Mouse (Mus musculus): Measurements from ENCODE around the gene Snap47. TPM values are rescaled to one million over a fixed set of nuclear protein-coding genes. Genes with fewer than 3 reads are reported as not detected.

Gene Snap47
- polyA plus RNA-seq (2012; rRNA removed): 467 and 482 TPM in 2 replicates

DNA sequence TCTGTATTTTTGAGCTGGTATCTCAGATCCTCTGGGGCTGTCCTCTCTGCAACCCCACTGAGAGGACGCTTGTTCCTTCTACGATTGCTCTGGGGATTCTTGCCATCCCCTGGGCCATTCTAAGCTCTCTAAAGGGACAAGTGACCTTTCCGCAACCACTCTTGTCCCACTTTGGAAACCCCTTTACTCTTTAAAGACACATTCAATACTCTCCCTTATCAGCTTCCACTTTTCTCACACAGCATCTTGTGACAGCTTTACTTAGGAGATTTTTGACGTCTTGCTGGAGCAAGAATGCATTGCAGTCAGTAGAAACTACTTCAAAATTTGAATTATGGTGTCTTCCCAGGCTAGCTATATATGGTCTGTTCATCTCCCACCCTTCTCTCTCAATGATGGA is at the start of gene Snap47:
Gene Snap47 (minus strand): TSS at position 101 of the 400 bp plus-strand sequence.
- H3K4me3 ChIP-seq (ENCODE audit: insufficient read depth, low read length): peak within 1 kb of the TSS; percentile 98
- H3K27ac ChIP-seq (ENCODE audit: insufficient read depth, low read length): peak within 1 kb of the TSS; percentile 20
- H3K4me1 ChIP-seq (ENCODE audit: control insufficient read depth, insufficient read depth, low read length): peaks cover 9% of the 10 kb centered on the region
- TF ChIP-seq CTCF (IDR thresholded peaks at IDR 0.05; ENCODE audit: extremely low read depth, insufficient read depth, low read length) (no peak), POLR2A (IDR thresholded peaks at IDR 0.05; ENCODE audit: extremely low read depth, insufficient read depth, low read length) (no peak)

DNA sequence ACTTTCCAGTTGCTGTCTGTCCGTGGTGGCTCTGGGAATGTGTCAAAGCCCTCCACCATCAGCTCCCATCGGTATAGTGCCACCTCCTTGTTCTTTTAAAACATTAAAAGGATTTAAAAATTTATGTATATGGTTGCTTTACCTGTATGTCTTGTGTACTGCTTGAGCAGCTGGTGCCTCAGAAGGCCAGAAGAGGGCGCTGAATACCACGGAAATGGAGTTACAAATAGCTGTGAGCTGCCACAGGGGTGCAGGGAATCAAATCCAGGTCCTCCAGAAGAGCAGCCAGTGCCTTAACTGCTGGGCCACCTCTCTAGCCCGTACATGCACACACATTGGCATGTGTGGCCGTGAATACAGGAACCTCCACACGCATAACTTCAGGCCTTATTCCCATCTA is 46.8 kb upstream of the Snap47 start:
- Histone ChIP-seq H3K4me3 (ENCODE audit: insufficient read depth, low read length) (no peak overlapping the region), H3K4me1 (ENCODE audit: control insufficient read depth, insufficient read depth, low read length) (peaks cover 6% of the 10 kb centered on the region), H3K27ac (ENCODE audit: insufficient read depth, low read length) (peak overlapping the region; percentile 9; the same call in 1 of the 2 replicates)
- no peak for TF ChIP-seq POLR2A (IDR thresholded peaks at IDR 0.05; ENCODE audit: extremely low read depth, insufficient read depth, low read length)
- no peak for TF ChIP-seq CTCF (IDR thresholded peaks at IDR 0.05; ENCODE audit: extremely low read depth, insufficient read depth, low read length)

DNA sequence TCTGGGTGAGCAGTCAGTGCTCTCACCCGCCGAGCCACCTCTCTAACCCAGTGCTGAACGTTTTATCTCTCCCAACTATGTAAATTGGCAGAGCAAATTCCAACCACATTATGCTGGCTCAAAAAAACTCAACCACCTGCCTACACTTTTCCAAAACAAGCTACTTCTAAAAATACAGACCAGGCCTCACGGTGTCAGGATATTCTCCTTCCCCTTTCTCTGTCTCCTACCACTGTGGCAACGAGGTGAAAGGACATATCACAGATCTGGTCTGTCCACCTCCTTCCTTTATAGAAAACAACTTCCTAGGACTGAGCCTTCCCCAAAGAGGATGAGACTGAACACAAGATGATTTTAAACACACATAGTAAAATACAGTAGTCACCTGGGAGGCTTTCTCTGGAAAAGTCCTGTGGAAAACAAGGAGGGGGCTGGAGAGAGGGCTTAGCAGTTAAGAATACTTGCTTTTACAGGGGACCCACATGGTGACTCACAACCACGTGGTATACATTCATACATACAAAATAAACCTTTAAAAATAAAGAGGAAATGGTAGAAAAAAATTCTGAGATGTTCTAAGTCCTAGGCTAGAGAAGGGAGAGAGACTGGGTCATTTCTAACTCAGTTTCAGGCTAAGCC is 45.8 kb upstream of the Snap47 start:
- peaks cover 6% of the 10 kb centered on the region for H3K4me1 ChIP-seq (ENCODE audit: control insufficient read depth, insufficient read depth, low read length)
- H3K4me3 ChIP-seq (ENCODE audit: insufficient read depth, low read length): no peak overlapping the region
- H3K27ac ChIP-seq (ENCODE audit: insufficient read depth, low read length): peak overlapping the region; percentile 44; the same call in 1 of the 2 replicates
- TF ChIP-seq POLR2A (IDR thresholded peaks at IDR 0.05; ENCODE audit: extremely low read depth, insufficient read depth, low read length): no peak
- no peak for TF ChIP-seq CTCF (IDR thresholded peaks at IDR 0.05; ENCODE audit: extremely low read depth, insufficient read depth, low read length)

DNA sequence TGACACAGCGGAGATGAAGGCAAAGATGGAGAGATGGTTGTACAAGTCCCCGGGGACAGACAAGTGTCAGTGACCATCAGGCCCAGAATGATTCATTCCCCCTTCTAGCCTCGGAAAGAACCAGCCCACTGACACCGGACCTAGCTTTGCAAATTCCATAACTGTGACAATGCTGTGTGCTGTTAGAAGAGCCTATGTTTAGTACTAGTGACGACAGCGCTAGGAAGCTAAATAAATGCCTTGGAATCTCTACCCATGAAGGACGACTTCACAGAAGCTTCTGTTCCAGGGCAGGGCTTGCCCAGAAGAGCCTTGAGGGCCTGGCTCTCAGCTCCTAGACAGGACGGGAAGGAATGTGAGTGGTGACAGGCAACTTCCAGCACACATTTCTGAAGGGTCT is 35.2 kb upstream of the Snap47 start:
- 0 out of 2 replicates have a peak overlapping the region, but pooled peaks have one; percentile 22 for H3K27ac ChIP-seq (ENCODE audit: insufficient read depth, low read length)
- no peak for TF ChIP-seq CTCF (IDR thresholded peaks at IDR 0.05; ENCODE audit: extremely low read depth, insufficient read depth, low read length)
- no peak for TF ChIP-seq POLR2A (IDR thresholded peaks at IDR 0.05; ENCODE audit: extremely low read depth, insufficient read depth, low read length)
- H3K4me3 ChIP-seq (ENCODE audit: insufficient read depth, low read length): no peak overlapping the region
- peaks cover 3% of the 10 kb centered on the region; the same call in 1 of the 2 replicates for H3K4me1 ChIP-seq (ENCODE audit: control insufficient read depth, insufficient read depth, low read length)

DNA sequence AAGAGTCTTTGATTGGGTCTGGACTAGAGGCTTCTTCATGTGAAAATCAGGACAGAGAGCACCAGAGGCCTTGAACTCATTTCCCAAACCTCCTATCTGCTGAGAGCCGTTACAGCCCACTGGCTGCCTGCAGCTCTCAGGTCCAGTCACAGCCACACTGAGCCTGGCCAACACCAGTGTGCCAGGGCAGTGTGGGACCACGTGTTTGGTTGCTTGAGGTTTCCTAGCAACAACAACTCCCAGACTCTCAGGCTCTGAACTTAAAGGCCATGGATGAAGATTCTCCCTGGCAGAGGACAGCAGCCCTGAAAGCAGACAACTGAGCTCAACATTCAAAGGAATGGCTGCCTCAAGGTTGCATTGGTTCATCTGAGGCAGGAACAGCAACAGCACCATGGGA is 34.7 kb upstream of the Snap47 start:
- TF ChIP-seq POLR2A (IDR thresholded peaks at IDR 0.05; ENCODE audit: extremely low read depth, insufficient read depth, low read length): no peak
- TF ChIP-seq CTCF (IDR thresholded peaks at IDR 0.05; ENCODE audit: extremely low read depth, insufficient read depth, low read length): no peak
- Histone ChIP-seq H3K27ac (ENCODE audit: insufficient read depth, low read length) (no peak overlapping the region), H3K4me3 (ENCODE audit: insufficient read depth, low read length) (no peak overlapping the region), H3K4me1 (ENCODE audit: control insufficient read depth, insufficient read depth, low read length) (peaks cover 3% of the 10 kb centered on the region; the same call in 1 of the 2 replicates)

DNA sequence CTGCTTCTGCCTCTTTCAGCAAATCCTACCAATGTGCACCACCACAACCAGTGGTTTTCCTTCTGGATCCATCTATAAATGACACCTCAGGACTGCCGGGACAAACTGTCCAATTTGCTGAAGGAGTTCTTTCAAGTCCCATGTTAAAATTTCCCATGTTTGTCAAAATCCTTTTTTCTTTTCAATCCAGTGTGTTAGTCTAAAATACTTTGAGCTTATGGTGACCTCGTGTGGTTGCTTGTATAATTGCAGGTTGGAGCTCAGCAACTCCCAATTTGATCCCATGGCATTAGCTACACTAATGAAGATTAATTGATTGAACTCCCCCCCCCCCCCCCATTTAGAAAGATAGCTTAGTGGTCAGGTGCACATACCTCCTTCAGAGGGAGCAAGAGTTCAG is 32.2 kb upstream of the Snap47 start:
- Histone ChIP-seq H3K27ac (ENCODE audit: insufficient read depth, low read length) (no peak overlapping the region), H3K4me3 (ENCODE audit: insufficient read depth, low read length) (no peak overlapping the region), H3K4me1 (ENCODE audit: control insufficient read depth, insufficient read depth, low read length) (peaks cover 3% of the 10 kb centered on the region; the same call in 1 of the 2 replicates)
- no peak for TF ChIP-seq POLR2A (IDR thresholded peaks at IDR 0.05; ENCODE audit: extremely low read depth, insufficient read depth, low read length)
- TF ChIP-seq CTCF (IDR thresholded peaks at IDR 0.05; ENCODE audit: extremely low read depth, insufficient read depth, low read length): peak; percentile 39; the same call in 1 of the 2 replicates

DNA sequence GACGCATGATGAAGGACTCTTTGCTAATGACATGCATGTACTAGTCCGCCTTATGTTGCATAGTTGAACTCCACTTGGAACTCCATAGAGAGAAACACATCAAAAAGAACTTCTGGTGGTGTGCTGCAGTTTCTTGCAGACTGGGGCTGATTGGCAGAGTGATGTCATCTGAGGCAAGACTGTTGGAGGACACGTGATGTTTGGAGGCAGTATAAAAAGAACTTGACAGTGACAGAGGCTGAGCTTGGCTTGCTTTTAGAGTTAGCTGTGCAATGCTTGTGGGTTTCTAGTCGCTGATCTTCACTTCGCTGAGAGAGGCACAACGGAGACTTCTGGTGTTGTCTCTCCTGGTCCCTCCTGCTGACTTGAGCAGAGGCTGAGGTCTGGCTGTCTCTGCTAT is 26.3 kb upstream of the Snap47 start:
- Histone ChIP-seq H3K4me1 (ENCODE audit: control insufficient read depth, insufficient read depth, low read length) (no peaks in the 10 kb centered on the region), H3K27ac (ENCODE audit: insufficient read depth, low read length) (no peak overlapping the region), H3K4me3 (ENCODE audit: insufficient read depth, low read length) (no peak overlapping the region)
- TF ChIP-seq POLR2A (IDR thresholded peaks at IDR 0.05; ENCODE audit: extremely low read depth, insufficient read depth, low read length) (no peak), CTCF (IDR thresholded peaks at IDR 0.05; ENCODE audit: extremely low read depth, insufficient read depth, low read length) (no peak)

DNA sequence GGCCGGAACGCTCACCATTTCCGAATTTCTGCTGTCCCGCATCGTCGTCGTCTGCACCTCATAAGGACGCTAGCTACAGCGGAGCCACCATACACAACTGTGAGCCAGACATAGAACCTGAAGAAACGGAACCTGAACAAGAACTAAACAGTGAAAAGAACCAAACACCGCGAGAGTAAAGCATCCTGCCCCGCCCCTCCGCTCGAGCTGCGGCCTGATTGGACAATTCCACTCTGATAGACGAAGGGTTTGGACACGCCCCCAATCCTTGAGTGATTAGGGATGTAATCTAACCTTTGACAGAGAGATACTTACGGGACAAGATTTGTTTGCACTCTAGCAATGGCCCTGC is 21.3 kb upstream of the Snap47 start, which contains the start of gene Zfp867:
Gene Zfp867 (minus strand): TSS at position 149 of the 352 bp plus-strand sequence.
- Histone ChIP-seq H3K27ac (ENCODE audit: insufficient read depth, low read length) (no peak within 1 kb of the TSS), H3K4me1 (ENCODE audit: control insufficient read depth, insufficient read depth, low read length) (no peaks in the 10 kb centered on the region), H3K4me3 (ENCODE audit: insufficient read depth, low read length) (peak within 1 kb of the TSS; percentile 71)
- TF ChIP-seq CTCF (IDR thresholded peaks at IDR 0.05; ENCODE audit: extremely low read depth, insufficient read depth, low read length) (no peak), POLR2A (IDR thresholded peaks at IDR 0.05; ENCODE audit: extremely low read depth, insufficient read depth, low read length) (peak; percentile 87)

DNA sequence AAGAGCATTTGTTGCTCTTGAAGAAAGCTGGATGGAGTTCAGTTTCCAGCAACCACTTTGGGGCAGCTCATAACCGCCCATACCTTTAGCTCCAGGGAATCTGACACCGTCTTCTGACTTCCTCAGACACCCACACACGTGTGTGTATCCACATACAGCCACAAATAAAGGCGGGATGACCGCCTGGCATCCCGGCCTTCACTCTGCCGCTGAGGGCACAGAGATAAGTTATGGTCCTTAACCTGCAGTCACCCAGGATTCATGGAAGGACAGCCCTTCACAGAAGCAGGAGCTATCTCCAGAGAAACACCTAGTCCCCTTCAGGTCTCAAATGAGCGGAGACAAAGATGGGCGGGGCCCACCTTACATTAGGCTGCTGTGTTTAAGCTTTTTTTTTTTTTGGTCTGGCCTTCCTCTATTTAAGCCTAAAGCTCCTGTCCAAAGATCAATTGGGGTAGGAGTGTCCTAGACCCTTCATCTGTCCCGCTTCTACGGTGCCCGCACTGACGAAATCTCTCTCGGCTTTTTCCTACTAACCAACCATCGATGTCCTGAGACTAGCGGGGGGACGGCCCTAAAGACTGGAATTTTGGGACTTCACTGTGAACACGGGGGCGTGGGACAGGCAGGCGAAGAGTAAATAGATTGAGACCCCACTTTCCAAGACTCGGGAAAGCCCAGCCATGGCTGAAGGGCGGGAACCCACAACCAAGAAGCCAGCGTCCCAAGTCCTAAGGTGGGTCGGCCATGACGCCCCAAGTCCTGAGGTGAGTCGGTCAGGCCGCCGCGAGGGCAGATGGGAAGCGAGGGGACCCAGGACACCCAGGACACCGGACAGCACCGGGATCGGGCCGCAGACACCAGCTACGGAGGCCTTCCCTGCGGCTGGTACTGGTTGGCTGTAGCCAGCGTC is 20.7 kb upstream of the Snap47 start:
- Histone ChIP-seq H3K4me3 (ENCODE audit: insufficient read depth, low read length) (peak overlapping the region; percentile 71), H3K27ac (ENCODE audit: insufficient read depth, low read length) (no peak overlapping the region), H3K4me1 (ENCODE audit: control insufficient read depth, insufficient read depth, low read length) (no peaks in the 10 kb centered on the region)
- TF ChIP-seq POLR2A (IDR thresholded peaks at IDR 0.05; ENCODE audit: extremely low read depth, insufficient read depth, low read length) (no peak), CTCF (IDR thresholded peaks at IDR 0.05; ENCODE audit: extremely low read depth, insufficient read depth, low read length) (no peak)
